In genomic region chr4:143239117-143239516, GRCm38 (mm10) we compare ENCODE assay signal across 18 mouse cellular contexts. TPM values are rescaled to one million over a fixed set of nuclear protein-coding genes. Genes with fewer than 3 reads are reported as not detected.
DNase-seq lines count a peak whose midpoint lies in the region; ATAC-seq and TF ChIP-seq lines count a peak whose summit lies in the region.
"Had no signal": no experiment of that assay in that cellular context is flagged by ENCODE, and none has a peak within 500 bp of the region (broad histone marks: within the 10 kb centered on the region; RNA-seq: fewer than 3 reads in every experiment).

No protein-coding gene starts in this region.

- TF ChIP-seq POLR2A in ES-Bruce4 (IDR thresholded peaks at IDR 0.05; ENCODE audit: insufficient read depth, low read length): no peak
- no peak for TF ChIP-seq POLR2A in bone marrow macrophage, adult 2 months (IDR thresholded peaks at IDR 0.05; ENCODE audit: borderline replicate concordance, low read depth, low read length)

- no peak for TF ChIP-seq CTCF in ES-Bruce4 (IDR thresholded peaks at IDR 0.05; ENCODE audit: low read depth, low read length)
- peak; percentile 5; the same call in 1 of the 2 replicates for TF ChIP-seq CTCF in bone marrow macrophage, adult 2 months (IDR thresholded peaks at IDR 0.05; ENCODE audit: low read depth, low read length)
- no peak for TF ChIP-seq CTCF in liver, postnatal 0 days (IDR thresholded peaks at IDR 0.05; ENCODE audit: low read depth)

- no peaks in the 10 kb centered on the region; the same call in 1 of the 2 replicates for H3K9me3 ChIP-seq in liver, embryonic 13.5 days (replicated peaks)
- H3K9me3 ChIP-seq in ES-Bruce4 (replicated peaks; ENCODE audit: control insufficient read depth, insufficient read depth, low read length, poor library complexity, severe bottlenecking): no peaks in the 10 kb centered on the region
- no peaks in the 10 kb centered on the region; the same call in 1 of the 2 replicates for H3K9me3 ChIP-seq in liver, postnatal 0 days (ENCODE audit: low read length)
- H3K9me3 ChIP-seq: hindbrain, embryonic 15.5 days had no signal

- DNase-seq in liver, embryonic 13.5 days: no peak
- DNase-seq in liver: no peak
- DNase-seq in liver, postnatal 0 days: no peak
- no peak for DNase-seq in c-Kit-positive CD71-positive TER-119-positive erythroid progenitor cells, embryonic 14.5 days (ENCODE audit: low spot score)
- DNase-seq in testis, postnatal 14 days (ENCODE audit: low spot score): no peak
- no peak for DNase-seq in frontal cortex, postnatal 25 days (ENCODE audit: low spot score in 2 of 2)
- DNase-seq: gastrocnemius, postnatal 25 days; heart, adult 11 months had no signal

- peaks cover 3% of the 10 kb centered on the region; the same call in 1 of the 2 replicates for H3K4me1 ChIP-seq in liver, embryonic 13.5 days (replicated peaks)
- peaks cover 2% of the 10 kb centered on the region for H3K4me1 ChIP-seq in ES-Bruce4 (ENCODE audit: control insufficient read depth, insufficient read depth, low read length)
- peaks cover 19% of the 10 kb centered on the region for H3K4me1 ChIP-seq in bone marrow macrophage, adult 2 months (ENCODE audit: control insufficient read depth, insufficient read depth, low read length)
- no peaks in the 10 kb centered on the region for H3K4me1 ChIP-seq in liver, postnatal 0 days (ENCODE audit: insufficient read depth)

- no peak overlapping the region for H3K27ac ChIP-seq in liver, embryonic 13.5 days
- peak overlapping the region; percentile 99 for H3K27ac ChIP-seq in ES-Bruce4 (ENCODE audit: insufficient read depth, low read length)
- peak overlapping the region; percentile 73 for H3K27ac ChIP-seq in bone marrow macrophage, adult 2 months (ENCODE audit: insufficient read depth, low read depth, low read length)
- H3K27ac ChIP-seq in liver, postnatal 0 days (ENCODE audit: low read depth): no peak overlapping the region
- H3K27ac ChIP-seq: embryonic facial prominence, embryonic 10.5 days; forebrain, embryonic 13.5 days; gastrocnemius, adult 2 months; heart, embryonic 13.5 days; hindbrain, embryonic 15.5 days had no signal

- H3K9ac ChIP-seq in liver, embryonic 13.5 days: no peak overlapping the region
- peak overlapping the region; percentile 83 for H3K9ac ChIP-seq in ES-Bruce4 (ENCODE audit: low read depth, poor library complexity, severe bottlenecking)
- H3K9ac ChIP-seq in liver, postnatal 0 days (replicated peaks): no peak overlapping the region
- H3K9ac ChIP-seq: forebrain, embryonic 13.5 days; forebrain, postnatal 0 days; hindbrain, embryonic 15.5 days had no signal

- WGBS in liver, embryonic 13.5 days (ENCODE audit: insufficient replicate concordance): 78% methylated on average over 5 of the region's 5 CpGs
- 65% methylated on average over 5 of the region's 5 CpGs for WGBS in liver, postnatal 0 days (ENCODE audit: insufficient replicate concordance)

- no peak for TF ChIP-seq EP300 in ES-Bruce4 (IDR thresholded peaks at IDR 0.05; ENCODE audit: insufficient read depth, low read depth, low read length)
- no peak for TF ChIP-seq EP300 in liver, postnatal 0 days (IDR thresholded peaks at IDR 0.05; ENCODE audit: low read depth)

- no peaks in the 10 kb centered on the region for H3K36me3 ChIP-seq in liver, embryonic 13.5 days
- no peaks in the 10 kb centered on the region for H3K36me3 ChIP-seq in ES-Bruce4 (ENCODE audit: control insufficient read depth, insufficient read depth, low read length, poor library complexity, severe bottlenecking)
- no peaks in the 10 kb centered on the region for H3K36me3 ChIP-seq in liver, postnatal 0 days (replicated peaks; ENCODE audit: insufficient read depth, low read length)
- H3K36me3 ChIP-seq: embryonic facial prominence, embryonic 10.5 days; G1E; heart, embryonic 13.5 days; hindbrain, embryonic 15.5 days had no signal

- ATAC-seq in liver, embryonic 13.5 days (ENCODE audit: low read depth): peak; percentile 23; the same call in 1 of the 2 replicates
- ATAC-seq in liver, postnatal 0 days: peak; percentile 12; the same call in 1 of the 2 replicates
- ATAC-seq: forebrain, embryonic 13.5 days; forebrain, postnatal 0 days had no signal

- H3K4me3 ChIP-seq in liver, embryonic 13.5 days (replicated peaks): no peak overlapping the region
- peak overlapping the region; percentile 20 for H3K4me3 ChIP-seq in ES-Bruce4 (ENCODE audit: low read depth, low read length)
- H3K4me3 ChIP-seq in bone marrow macrophage, adult 2 months (ENCODE audit: insufficient read depth, low read length): no peak overlapping the region
- H3K4me3 ChIP-seq in liver, postnatal 0 days (ENCODE audit: low read depth, low read length): no peak overlapping the region
- H3K4me3 ChIP-seq: embryonic facial prominence, embryonic 10.5 days; forebrain, embryonic 13.5 days; hindbrain, embryonic 15.5 days had no signal

- H3K27me3 ChIP-seq in liver, embryonic 13.5 days: no peaks in the 10 kb centered on the region
- H3K27me3 ChIP-seq in ES-Bruce4 (ENCODE audit: control insufficient read depth, insufficient read depth, low read length, poor library complexity, severe bottlenecking): no peaks in the 10 kb centered on the region
- no peaks in the 10 kb centered on the region for H3K27me3 ChIP-seq in liver, postnatal 0 days (ENCODE audit: insufficient read depth, low read length)
- H3K27me3 ChIP-seq: CH12.LX; forebrain, embryonic 13.5 days; heart, embryonic 13.5 days; hindbrain, embryonic 15.5 days had no signal

- no peak overlapping the region for H3K4me2 ChIP-seq in liver, embryonic 13.5 days
- H3K4me2 ChIP-seq in liver, postnatal 0 days (ENCODE audit: low read depth, low read length): peak overlapping the region; percentile 65; the same call in 1 of the 2 replicates

RNA-seq across cellular contexts. Expression of gene Prdm2, which starts 26.3 kb away (rescaled TPM):
- 2.9 and 4.7 TPM in 2 replicates for polyA plus RNA-seq in liver, embryonic 13.5 days (2015; fragmentation: Nextera tagmentation; extraction: Ambion mirVana)
- 34.9 and 38.2 TPM in 2 replicates for polyA plus RNA-seq in ES-Bruce4 (2011; ENCODE audit: insufficient read depth, insufficient read length, low read depth, missing spikeins)
- 25.1 and 25.9 TPM in 2 replicates for polyA plus RNA-seq in bone marrow macrophage, adult 2 months (2012; ENCODE audit: insufficient read depth, insufficient read length, missing spikeins)
- 2.6 and 4.1 TPM in 2 replicates for polyA plus RNA-seq in liver, postnatal 0 days (2015; fragmentation: Nextera tagmentation; extraction: Ambion mirVana)

Comparison
In these comparisons a context has a peak if more than half of its experiments do, and no peak if none do; other contexts are left out.
1. H3K27ac ChIP-seq: peak in ES-Bruce4 (single experiment) and bone marrow macrophage, adult 2 months (single experiment); none in liver, embryonic 13.5 days (single experiment) and liver, postnatal 0 days (single experiment).